Mouse (Mus musculus) stomach, postnatal 0 days (tissue): ENCODE measurements around the gene Frrs1.

Experiments used
- CTCF ChIP-seq: IDR thresholded peaks from 2 replicates; pipeline ENCODE4 v1.5.1; 2016; ENCODE audit warnings: antibody characterized with exemption, low read depth, mild to moderate bottlenecking, moderate library complexity
- EP300 ChIP-seq: optimal IDR thresholded peaks from 2 replicates; pipeline ENCODE3; 2016; ENCODE audit warnings: antibody characterized with exemption

DNA sequence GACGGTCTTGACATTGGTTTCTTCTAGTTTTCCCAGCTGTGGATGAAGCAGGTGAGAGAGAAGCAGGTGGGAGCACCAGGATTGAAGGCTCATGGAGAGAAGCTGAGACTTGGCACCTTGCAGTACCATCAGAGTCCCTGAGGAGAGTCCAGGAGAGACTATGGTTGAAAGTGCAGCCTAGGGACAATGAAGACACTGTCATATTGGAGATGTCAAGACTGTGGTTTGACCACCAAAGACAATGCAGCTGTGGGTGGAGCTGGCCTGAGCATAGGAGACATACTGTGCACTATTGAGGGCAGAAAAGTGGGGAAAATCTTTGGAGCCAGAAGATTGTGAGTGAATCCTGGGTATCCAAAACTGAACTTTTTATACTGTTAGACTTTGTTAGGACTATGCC lies 8.9 kb upstream of the Frrs1 start:
- no peak for TF ChIP-seq CTCF
- no peak for TF ChIP-seq EP300
